Mouse (Mus musculus) layer of hippocampus, adult 2 months (tissue): Measurements from ENCODE around the gene Fgfr1op2. TPM values are rescaled to one million over a fixed set of nuclear protein-coding genes. Genes with fewer than 3 reads are reported as not detected.

Experiments
- DNase-seq, 2 experiments: peaks; one replicate each; pipeline ENCODE4 v3.0.0; 2022; ENCODE audit warnings: low spot score in 2 of 2
- H3K27ac ChIP-seq: fragments of 200-600 bp; 2 replicates; pipeline ENCODE4 v1.8.1; 2022
- H3K4me3 ChIP-seq: fragments of 200-600 bp; 2 replicates; pipeline ENCODE4 v1.8.1; 2022; ENCODE audit warnings: mild to moderate bottlenecking
- CTCF ChIP-seq: fragments of 200-600 bp; conservative IDR thresholded peaks from 2 replicates; pipeline ENCODE4 v1.8.1; 2022; ENCODE audit warnings: antibody characterized with exemption, mild to moderate bottlenecking, moderate library complexity
- total RNA-seq, 2 experiments: library from RNA; stranded (reverse); gene quantifications; 2 replicates each; pipeline ENCODE4 v1.2.3; 2021

Fgfr1op2 gene
- total RNA-seq, 2 experiments from 2014 or later: 103 to 109 TPM

- H3K27ac ChIP-seq: no peak overlapping the region
- no peak for TF ChIP-seq CTCF
- DNase-seq: no peak
- H3K4me3 ChIP-seq: no peak overlapping the region
Observed at GRCm38 (mm10) chr6:146614541-146614940, 37.5 kb downstream of the Fgfr1op2 start.

GRCm38 (mm10) chr6:146615891-146616290 lies 38.9 kb downstream of the Fgfr1op2 start:
- no peak for DNase-seq
- no peak for TF ChIP-seq CTCF
- H3K27ac ChIP-seq: no peak overlapping the region
- no peak overlapping the region for H3K4me3 ChIP-seq

- Histone ChIP-seq H3K4me3 (no peak overlapping the region), H3K27ac (no peak overlapping the region)
- TF ChIP-seq CTCF: no peak
- no peak for DNase-seq
Observed at GRCm38 (mm10) chr6:146616670-146617069, 39.7 kb downstream of the Fgfr1op2 start.

- no peak for DNase-seq
- Histone ChIP-seq H3K27ac (no peak overlapping the region), H3K4me3 (no peak overlapping the region)
- no peak for TF ChIP-seq CTCF
Observed at GRCm38 (mm10) chr6:146628123-146628522, 51.1 kb downstream of the Fgfr1op2 start.

- DNase-seq: no peak
Observed at GRCm38 (mm10) chr6:146629781-146630756, 53.1 kb downstream of the Fgfr1op2 start.

GRCm38 (mm10) chr6:146630961-146631360 lies 54.0 kb downstream of the Fgfr1op2 start:
- TF ChIP-seq CTCF: no peak
- Histone ChIP-seq H3K27ac (no peak overlapping the region), H3K4me3 (no peak overlapping the region)
- DNase-seq: no peak

More at GRCm38 (mm10) chr6:146629781-146630756, 53.1 kb downstream of the Fgfr1op2 start:
- H3K4me3 ChIP-seq: no peak overlapping the region
- TF ChIP-seq CTCF: no peak
- no peak overlapping the region for H3K27ac ChIP-seq

GRCm38 (mm10) chr6:146631847-146632246 lies 54.8 kb downstream of the Fgfr1op2 start:
- TF ChIP-seq CTCF: no peak
- Histone ChIP-seq H3K4me3 (no peak overlapping the region), H3K27ac (no peak overlapping the region)
- DNase-seq: no peak

- H3K27ac ChIP-seq: peak overlapping the region; percentile 99
- H3K4me3 ChIP-seq: peak overlapping the region; percentile 73; the same call in 1 of the 2 replicates
- no peak for DNase-seq
- TF ChIP-seq CTCF: no peak
Observed at GRCm38 (mm10) chr6:146632403-146632802, 55.4 kb downstream of the Fgfr1op2 start.

GRCm38 (mm10) chr6:146633097-146633496 lies 56.1 kb downstream of the Fgfr1op2 start:
- no peak for DNase-seq
- H3K27ac ChIP-seq: peak overlapping the region; percentile 99
- no peak for TF ChIP-seq CTCF

GRCm38 (mm10) chr6:146633629-146634014 lies 56.6 kb downstream of the Fgfr1op2 start:
- no peak for TF ChIP-seq CTCF
- peak; percentile 53 to 59 for DNase-seq
- Histone ChIP-seq H3K4me3 (peak overlapping the region; percentile 73), H3K27ac (peak overlapping the region; percentile 99)

More at GRCm38 (mm10) chr6:146633097-146633496, 56.1 kb downstream of the Fgfr1op2 start:
- peak overlapping the region; percentile 73 for H3K4me3 ChIP-seq

- H3K27ac ChIP-seq: peak overlapping the region; percentile 99
- DNase-seq: peak; percentile 44 to 58
- no peak for TF ChIP-seq CTCF
- peak overlapping the region; percentile 73 for H3K4me3 ChIP-seq
Observed at GRCm38 (mm10) chr6:146634015-146634722, 57.2 kb downstream of the Fgfr1op2 start.

- no peak for DNase-seq
- no peak for TF ChIP-seq CTCF
- Histone ChIP-seq H3K4me3 (peak overlapping the region; percentile 13; the same call in 1 of the 2 replicates), H3K27ac (peak overlapping the region; percentile 18; the same call in 1 of the 2 replicates)
Observed at GRCm38 (mm10) chr6:146634759-146635606, 58.0 kb downstream of the Fgfr1op2 start.
